Mouse (Mus musculus): Measurements from ENCODE around the gene Mia2. TPM values are rescaled to one million over a fixed set of nuclear protein-coding genes. Genes with fewer than 3 reads are reported as not detected.

Gene Mia2
- total RNA-seq, 1 experiment from 2014 or later = 216 TPM

Other genes starting within 250 kb of the Mia2 start
- 20.8 and 21.8 TPM in 2 replicates for gene Sec23a, start 83.8 kb upstream of the Mia2 start, total RNA-seq (2017)
- gene Gemin2, start 82.4 kb upstream of the Mia2 start, total RNA-seq (2017) = 16.6 and 21.7 TPM in 2 replicates
- gene Trappc6b, start 34.3 kb upstream of the Mia2 start, total RNA-seq (2017) = 38.4 and 52.5 TPM in 2 replicates
- 99.3 and 120 TPM in 2 replicates for gene Pnn, start 28.9 kb upstream of the Mia2 start, total RNA-seq (2017)
- 51.4 and 58.1 TPM in 2 replicates for gene Fbxo33, start 123.9 kb downstream of the Mia2 start, total RNA-seq (2017)